Mouse (Mus musculus): Measurements from ENCODE around the gene Cbln1. TPM values are rescaled to one million over a fixed set of nuclear protein-coding genes. Genes with fewer than 3 reads are reported as not detected.

Gene Cbln1
- total RNA-seq, 2 experiments from 2014 or later, result 0.21 TPM; not detected in 1

Other genes with a start within 250 kb of the Cbln1 start
- gene 4933402J07Rik, start 91.2 kb upstream of the Cbln1 start, total RNA-seq (2021), result not detected